Mouse (Mus musculus): ENCODE data around the gene Tifa. TPM values are rescaled to one million over a fixed set of nuclear protein-coding genes. Genes with fewer than 3 reads are reported as not detected.

The Tifa gene
- polyA plus RNA-seq, 1 experiment from 2014 or later, result 3.3 TPM

DNA sequence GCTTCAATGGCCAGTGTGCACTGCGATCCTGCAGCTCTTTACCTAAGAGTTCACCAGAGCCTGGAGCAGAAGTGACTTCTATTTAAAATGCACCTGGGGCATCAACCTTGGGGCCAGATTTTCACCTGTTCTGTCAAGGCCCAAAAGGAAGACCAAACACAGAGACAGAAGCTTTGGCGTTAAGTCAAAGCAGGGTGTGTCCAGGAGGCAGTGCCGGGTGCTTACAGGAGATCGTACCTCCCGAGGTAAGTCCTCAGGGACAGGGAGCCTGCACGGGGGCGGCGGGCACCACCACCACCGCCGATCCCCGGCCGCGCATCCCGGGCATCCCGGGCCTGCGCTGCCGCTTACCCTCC lies 47.2 kb downstream of the Tifa start:
- peak overlapping the region; percentile 90 for H3K27ac ChIP-seq
- WGBS, result 0% methylated on average over 17 of the region's 17 CpGs
- no peaks in the 10 kb centered on the region for H3K9me3 ChIP-seq
- H3K36me3 ChIP-seq (replicated peaks), result no peaks in the 10 kb centered on the region
- peak overlapping the region; percentile 97 for H3K9ac ChIP-seq
- H3K27me3 ChIP-seq (replicated peaks), result no peaks in the 10 kb centered on the region
- H3K4me2 ChIP-seq, result peak overlapping the region; percentile 61
- peaks cover 25% of the 10 kb centered on the region for H3K4me1 ChIP-seq
- ATAC-seq (replicated peaks), result peak; percentile 1; the same call in 1 of the 2 replicates
- H3K4me3 ChIP-seq, result peak overlapping the region; percentile 87

DNA sequence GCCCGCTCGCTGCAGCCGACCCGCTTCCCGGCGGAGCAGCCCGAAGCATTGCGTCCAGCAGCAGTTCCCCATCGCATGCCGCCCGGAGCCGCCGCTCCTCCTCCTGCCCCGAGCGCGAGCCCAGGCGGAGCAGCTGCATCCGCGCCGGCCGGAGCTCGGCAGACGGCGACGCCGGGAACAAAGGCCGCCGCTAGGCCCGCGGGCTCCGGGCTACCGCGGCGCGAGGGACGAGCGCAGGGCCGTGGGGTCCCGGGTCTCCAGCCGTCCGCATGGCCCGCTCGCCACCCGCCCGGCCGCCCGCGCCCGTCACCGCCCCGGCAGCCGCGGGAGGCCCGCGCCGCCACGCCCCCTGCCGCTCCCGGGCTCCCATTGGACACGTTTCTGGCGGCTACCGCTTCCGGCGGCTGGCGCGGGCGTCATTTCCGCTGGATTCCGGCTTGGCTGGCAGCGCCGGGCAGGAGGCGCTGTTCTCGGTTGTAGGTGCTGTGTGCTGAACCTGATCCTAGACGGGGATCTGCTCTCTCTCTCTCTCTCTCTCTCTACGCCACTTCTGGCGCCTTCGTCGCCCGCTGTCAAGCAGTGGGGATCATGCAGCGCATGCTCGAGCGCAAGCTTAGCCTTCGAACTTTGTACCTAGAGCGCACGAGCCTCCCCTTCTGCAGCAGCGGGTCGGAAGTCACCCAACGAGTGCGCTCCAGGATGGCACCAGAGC lies 47.7 kb downstream of the Tifa start, which contains the start of gene Ap1ar:
Gene Ap1ar, minus strand, starts transcription at position 370 of the 712 bp plus-strand sequence.
- peak; percentile 98 for ATAC-seq (replicated peaks)
- Histone ChIP-seq H3K36me3 (replicated peaks) (no peaks in the 10 kb centered on the region), H3K27ac (peak within 1 kb of the TSS; percentile 90), H3K27me3 (replicated peaks) (no peaks in the 10 kb centered on the region), H3K9ac (peak within 1 kb of the TSS; percentile 97), H3K4me3 (peak within 1 kb of the TSS; percentile 87), H3K9me3 (no peaks in the 10 kb centered on the region), H3K4me1 (peaks cover 25% of the 10 kb centered on the region), H3K4me2 (peak within 1 kb of the TSS; percentile 61)
- WGBS, result under 1% methylated on average over 84 of the region's 89 CpGs

DNA sequence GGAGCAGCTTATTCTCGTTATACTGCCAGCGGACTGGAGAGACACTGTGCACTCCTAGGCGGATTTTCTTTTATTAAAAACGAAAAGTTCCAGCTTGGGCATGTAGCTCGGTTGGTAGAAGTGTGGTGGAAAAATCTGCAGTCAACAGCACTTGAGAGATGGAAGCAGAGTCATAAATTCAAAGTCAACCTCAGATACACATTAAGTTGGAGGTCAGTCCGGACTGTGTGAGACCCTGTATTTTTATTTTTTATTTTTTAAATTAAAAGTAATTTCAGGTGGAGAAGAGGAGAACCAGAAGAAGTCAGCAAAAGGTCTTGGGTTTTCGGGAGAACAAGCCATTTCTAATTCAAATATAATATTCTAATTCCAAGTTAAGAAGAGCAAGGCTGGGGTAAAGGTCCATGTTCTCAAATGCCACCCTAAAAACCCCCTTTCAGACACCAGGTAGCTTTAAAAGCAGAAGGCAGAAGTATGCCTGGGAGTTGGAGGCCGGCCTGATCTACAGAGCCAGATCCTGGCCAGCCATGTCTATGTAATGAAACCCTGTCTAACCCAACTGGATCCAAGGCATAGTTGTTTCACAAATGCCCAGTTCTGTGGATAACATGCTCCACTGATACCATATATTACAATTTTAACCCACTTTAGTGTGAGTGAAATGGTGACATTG lies 48.5 kb downstream of the Tifa start:
- no peaks in the 10 kb centered on the region for H3K27me3 ChIP-seq (replicated peaks)
- 33% methylated on average over 8 of the region's 8 CpGs for WGBS
- peak overlapping the region; percentile 87 for H3K4me3 ChIP-seq
- ATAC-seq (replicated peaks), result no peak; the same call in none of the 2 replicates
- no peaks in the 10 kb centered on the region for H3K9me3 ChIP-seq
- peak overlapping the region; percentile 61 for H3K4me2 ChIP-seq
- peak overlapping the region; percentile 90 for H3K27ac ChIP-seq
- H3K36me3 ChIP-seq (replicated peaks), result no peaks in the 10 kb centered on the region
- peaks cover 25% of the 10 kb centered on the region for H3K4me1 ChIP-seq
- peak overlapping the region; percentile 97 for H3K9ac ChIP-seq

- ATAC-seq (replicated peaks), result no peak
- 82% methylated on average over 8 of the region's 8 CpGs for WGBS
- no peak overlapping the region for H3K27ac ChIP-seq
- no peaks in the 10 kb centered on the region for H3K36me3 ChIP-seq (replicated peaks)
- H3K4me2 ChIP-seq, result no peak overlapping the region
- no peaks in the 10 kb centered on the region for H3K27me3 ChIP-seq (replicated peaks)
- no peak overlapping the region for H3K4me3 ChIP-seq
- no peaks in the 10 kb centered on the region for H3K9me3 ChIP-seq
- no peak overlapping the region for H3K9ac ChIP-seq
- H3K4me1 ChIP-seq, result peaks cover 3% of the 10 kb centered on the region; the same call in 1 of the 2 replicates
Observed at GRCm38 (mm10) chr3:127841926-127842325, 52.3 kb downstream of the Tifa start.

DNA sequence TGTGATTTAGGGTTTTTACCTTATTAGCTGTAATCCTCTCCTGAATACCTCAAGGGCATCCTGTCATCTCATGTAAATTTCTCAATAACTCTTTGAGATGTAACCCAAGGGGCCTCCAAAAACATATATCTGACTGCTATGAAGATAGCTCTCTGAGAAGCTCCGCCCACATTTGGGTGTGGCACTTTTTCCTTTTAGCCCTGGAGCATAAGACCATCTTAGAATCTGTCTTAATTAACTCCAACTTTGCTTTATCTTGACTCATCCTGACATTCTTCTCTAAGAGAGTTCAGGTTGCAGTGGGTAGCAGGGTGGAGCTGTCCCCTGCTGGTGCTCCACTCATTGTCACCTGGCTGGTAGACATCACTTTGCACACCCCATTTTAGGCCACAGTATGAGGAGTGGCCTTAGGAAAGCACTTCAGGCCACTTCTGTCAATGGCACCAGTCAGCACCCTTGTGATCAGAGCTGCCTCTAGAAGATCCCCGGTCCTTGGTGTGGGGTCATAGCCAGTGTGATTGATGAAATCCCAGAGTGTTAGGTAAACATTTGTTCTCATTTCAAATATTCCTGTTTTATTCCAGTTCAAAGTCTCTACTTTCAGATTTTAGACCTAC lies 53.8 kb downstream of the Tifa start:
- Histone ChIP-seq H3K27ac (no peak overlapping the region), H3K36me3 (replicated peaks) (no peaks in the 10 kb centered on the region), H3K9ac (no peak overlapping the region), H3K4me2 (no peak overlapping the region), H3K9me3 (no peaks in the 10 kb centered on the region), H3K4me3 (no peak overlapping the region), H3K27me3 (replicated peaks) (no peaks in the 10 kb centered on the region), H3K4me1 (no peaks in the 10 kb centered on the region)
- no peak for ATAC-seq (replicated peaks)
- 82% methylated on average over 2 of the region's 2 CpGs for WGBS

DNA sequence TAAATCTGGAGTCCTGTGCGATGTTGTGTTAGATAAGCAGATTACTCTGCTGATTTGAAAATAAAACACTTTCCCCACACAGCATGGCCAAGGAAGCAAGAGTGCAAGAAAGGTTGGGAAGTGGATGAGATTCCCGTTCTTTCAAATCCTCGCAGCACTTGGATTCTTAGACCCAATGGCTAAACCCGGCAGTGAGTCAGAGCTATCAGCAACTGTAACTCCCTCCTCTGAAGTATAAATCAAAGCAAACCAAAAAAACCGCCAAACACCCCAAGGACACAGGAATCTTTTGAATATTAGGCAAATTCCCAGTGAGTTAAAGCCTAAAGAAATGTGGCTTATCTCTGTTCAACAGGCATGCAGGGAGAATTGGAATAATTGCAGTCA lies 54.3 kb downstream of the Tifa start:
- Histone ChIP-seq H3K27me3 (replicated peaks) (no peaks in the 10 kb centered on the region), H3K36me3 (replicated peaks) (no peaks in the 10 kb centered on the region), H3K4me1 (no peaks in the 10 kb centered on the region), H3K9ac (no peak overlapping the region), H3K4me3 (no peak overlapping the region), H3K27ac (no peak overlapping the region), H3K9me3 (no peaks in the 10 kb centered on the region), H3K4me2 (no peak overlapping the region)
- no peak for ATAC-seq (replicated peaks)
- 79% methylated on average over 5 of the region's 5 CpGs for WGBS

GRCm38 (mm10) chr3:127848088-127848808 lies 58.6 kb downstream of the Tifa start:
- Histone ChIP-seq H3K4me2 (no peak overlapping the region), H3K4me3 (no peak overlapping the region), H3K27ac (no peak overlapping the region), H3K27me3 (replicated peaks) (no peaks in the 10 kb centered on the region), H3K9ac (no peak overlapping the region), H3K36me3 (replicated peaks) (no peaks in the 10 kb centered on the region), H3K4me1 (no peaks in the 10 kb centered on the region), H3K9me3 (no peaks in the 10 kb centered on the region)
- no peak for ATAC-seq (replicated peaks)
- WGBS, result 82% methylated on average over 11 of the region's 11 CpGs

- no peaks in the 10 kb centered on the region for H3K27me3 ChIP-seq (replicated peaks)
- H3K27ac ChIP-seq, result no peak overlapping the region
- WGBS, result 81% methylated on average over 5 of the region's 5 CpGs
- no peak for ATAC-seq (replicated peaks)
- H3K9ac ChIP-seq, result no peak overlapping the region
- no peaks in the 10 kb centered on the region for H3K36me3 ChIP-seq (replicated peaks)
- H3K4me3 ChIP-seq, result no peak overlapping the region
- H3K9me3 ChIP-seq, result no peaks in the 10 kb centered on the region
- H3K4me1 ChIP-seq, result no peaks in the 10 kb centered on the region
- H3K4me2 ChIP-seq, result no peak overlapping the region
Observed at GRCm38 (mm10) chr3:127849922-127850321, 60.3 kb downstream of the Tifa start.

- Histone ChIP-seq H3K9me3 (no peaks in the 10 kb centered on the region), H3K4me2 (no peak overlapping the region), H3K9ac (no peak overlapping the region), H3K4me3 (no peak overlapping the region), H3K27me3 (replicated peaks) (no peaks in the 10 kb centered on the region), H3K27ac (no peak overlapping the region), H3K4me1 (no peaks in the 10 kb centered on the region), H3K36me3 (replicated peaks) (no peaks in the 10 kb centered on the region)
- ATAC-seq (replicated peaks), result no peak
- 56% methylated on average over 9 of the region's 9 CpGs for WGBS
Observed at GRCm38 (mm10) chr3:127850776-127851646, 61.4 kb downstream of the Tifa start.

GRCm38 (mm10) chr3:127852722-127853121 lies 63.1 kb downstream of the Tifa start:
- Histone ChIP-seq H3K9ac (no peak overlapping the region), H3K27ac (no peak overlapping the region), H3K27me3 (replicated peaks) (no peaks in the 10 kb centered on the region), H3K4me1 (no peaks in the 10 kb centered on the region), H3K36me3 (replicated peaks) (no peaks in the 10 kb centered on the region), H3K4me3 (no peak overlapping the region), H3K4me2 (no peak overlapping the region), H3K9me3 (no peaks in the 10 kb centered on the region)
- 79% methylated on average over 9 of the region's 9 CpGs for WGBS
- ATAC-seq (replicated peaks), result no peak

GRCm38 (mm10) chr3:127853431-127854206 lies 64.0 kb downstream of the Tifa start:
- ATAC-seq (replicated peaks), result peak; percentile 83
- WGBS, result 13% methylated on average over 15 of the region's 15 CpGs
- Histone ChIP-seq H3K36me3 (replicated peaks) (no peaks in the 10 kb centered on the region), H3K9ac (no peak overlapping the region), H3K4me2 (peak overlapping the region; percentile 30; the same call in 1 of the 2 replicates), H3K4me3 (no peak overlapping the region), H3K4me1 (no peaks in the 10 kb centered on the region), H3K9me3 (no peaks in the 10 kb centered on the region), H3K27me3 (replicated peaks) (no peaks in the 10 kb centered on the region), H3K27ac (no peak overlapping the region)
